Mouse (Mus musculus) CH12.LX (cell line): Measurements from ENCODE around the gene Sdcbp2. TPM values are rescaled to one million over a fixed set of nuclear protein-coding genes. Genes with fewer than 3 reads are reported as not detected.
A peak's percentile ranks its signal among the peaks of the same experiment; 100 is the strongest.

Experiments used
- DNase-seq: peaks from one replicate; pipeline ENCODE4 v3.0.0-alpha.2; 2013; ENCODE audit errors: extremely low read depth
- H3K27ac ChIP-seq: 2 replicates; pipeline ENCODE4 v1.5.1; 2012; ENCODE audit warnings: low read depth, mild to moderate bottlenecking, control low read depth, moderate library complexity; ENCODE audit not compliant: insufficient read depth
- H3K27me3 ChIP-seq: replicated peaks from 2 replicates; pipeline ENCODE3; 2012; ENCODE audit warnings: inconsistent platforms
- H3K36me3 ChIP-seq, 2 experiments: replicated peaks in 1 of 2; 2 replicates each; pipeline versions ENCODE3 to v1.6.1; 2012; ENCODE audit warnings: inconsistent platforms in 1 of 2, low read length in 1 of 2, mild to moderate bottlenecking in 1 of 2, mixed read lengths in 1 of 2, moderate library complexity in 1 of 2; ENCODE audit not compliant: control insufficient read depth in 1 of 2, insufficient read depth in 1 of 2
- H3K4me1 ChIP-seq, 2 experiments: 2 replicates each; pipeline ENCODE4 v1.6.1; 2012; ENCODE audit warnings: inconsistent platforms in 1 of 2, moderate library complexity in 1 of 2; ENCODE audit not compliant: insufficient read depth in 2 of 2, control insufficient read depth in 1 of 2
- H3K4me2 ChIP-seq: 2 replicates; pipeline ENCODE4 v1.6.1; 2012; ENCODE audit warnings: low read depth, mild to moderate bottlenecking, control low read depth; ENCODE audit not compliant: poor library complexity, insufficient read depth, severe bottlenecking
- H3K4me3 ChIP-seq, 3 experiments: fragments of 150-350 bp in 1 of 3; sonication (generic) in 1 of 3; replicated peaks in 1 of 3; 2 replicates each; pipeline versions ENCODE3 to v1.5.1; 2011 to 2012; ENCODE audit warnings: low read depth in 2 of 3, low read length in 2 of 3, mild to moderate bottlenecking in 2 of 3, moderate library complexity in 2 of 3, control low read depth in 1 of 3, improper control_type of control experiment in 1 of 3, inconsistent platforms in 1 of 3, mixed read lengths in 1 of 3; ENCODE audit not compliant: poor library complexity in 1 of 3
- H3K79me2 ChIP-seq: replicated peaks from 2 replicates; pipeline ENCODE4 v1.6.1; 2012; ENCODE audit warnings: mild to moderate bottlenecking, moderate library complexity; ENCODE audit not compliant: control insufficient read depth, poor library complexity, insufficient read depth, severe bottlenecking; ENCODE audit errors: extremely low read depth
- H3K9ac ChIP-seq: 2 replicates; pipeline ENCODE4 v1.6.1; 2012; ENCODE audit warnings: low read depth, mild to moderate bottlenecking, control low read depth, moderate library complexity; ENCODE audit not compliant: insufficient read depth
- H3K9me3 ChIP-seq: replicated peaks from 2 replicates; pipeline ENCODE3; 2012; ENCODE audit warnings: low read length, inconsistent platforms, mixed read lengths
- BHLHE40 ChIP-seq: IDR thresholded peaks from 2 replicates; pipeline ENCODE4 v1.6.1; 2011; ENCODE audit warnings: mild to moderate bottlenecking, low read depth, low read length, improper control_type of control experiment
- CHD1 ChIP-seq: IDR thresholded peaks from 2 replicates; pipeline ENCODE4 v1.6.1; 2012; ENCODE audit warnings: low read depth, low read length, improper control_type of control experiment, inconsistent platforms
- CHD2 ChIP-seq: IDR thresholded peaks from 2 replicates; pipeline ENCODE4 v1.6.1; 2011; ENCODE audit warnings: low read length, improper control_type of control experiment
- E2F4 ChIP-seq: IDR thresholded peaks from 2 replicates; pipeline ENCODE4 v1.6.1; 2011; ENCODE audit warnings: low read depth, low read length, improper control_type of control experiment; ENCODE audit not compliant: insufficient replicate concordance
- ELF1 ChIP-seq: IDR thresholded peaks from 2 replicates; pipeline ENCODE4 v1.6.1; 2014; ENCODE audit warnings: low read depth, mild to moderate bottlenecking, inconsistent platforms, low read length, improper control_type of control experiment
- EP300 ChIP-seq: IDR thresholded peaks from 2 replicates; pipeline ENCODE4 v1.6.1; 2011; ENCODE audit warnings: low read length, improper control_type of control experiment
- ETS1 ChIP-seq: conservative IDR thresholded peaks from 2 replicates; pipeline ENCODE4 v1.6.1; 2012; ENCODE audit warnings: low read depth, mild to moderate bottlenecking, inconsistent platforms, low read length, improper control_type of control experiment, moderate library complexity
- GABPA ChIP-seq: IDR thresholded peaks from 2 replicates; pipeline ENCODE4 v1.6.1; 2012; ENCODE audit warnings: low read depth, low read length, improper control_type of control experiment, inconsistent platforms; ENCODE audit not compliant: insufficient replicate concordance
- IRF4 ChIP-seq: IDR thresholded peaks from 2 replicates; pipeline ENCODE4 v1.6.1; 2014; ENCODE audit warnings: low read depth, mild to moderate bottlenecking, inconsistent platforms, low read length, improper control_type of control experiment
- JUN ChIP-seq: IDR thresholded peaks from 2 replicates; pipeline ENCODE4 v1.6.1; 2011; ENCODE audit warnings: low read depth, mild to moderate bottlenecking, low read length, improper control_type of control experiment, moderate library complexity; ENCODE audit not compliant: insufficient read depth
- KAT2A ChIP-seq: IDR thresholded peaks from 2 replicates; pipeline ENCODE4 v1.6.1; 2012; ENCODE audit warnings: low read length, improper control_type of control experiment, inconsistent platforms; ENCODE audit not compliant: insufficient replicate concordance
- MAFK ChIP-seq: IDR thresholded peaks from 2 replicates; pipeline ENCODE4 v1.6.1; 2011; ENCODE audit warnings: low read length, improper control_type of control experiment; ENCODE audit not compliant: insufficient replicate concordance
- MAX ChIP-seq: IDR thresholded peaks from 2 replicates; pipeline ENCODE4 v1.6.1; 2011; ENCODE audit warnings: low read length, improper control_type of control experiment
- MAZ ChIP-seq: IDR thresholded peaks from 2 replicates; pipeline ENCODE4 v1.6.1; 2012; ENCODE audit warnings: low read depth, mild to moderate bottlenecking, inconsistent platforms, low read length, improper control_type of control experiment, moderate library complexity
- MEF2A ChIP-seq: IDR thresholded peaks from 2 replicates; pipeline ENCODE4 v1.6.1; 2014; ENCODE audit warnings: low read depth, mild to moderate bottlenecking, inconsistent platforms, low read length, improper control_type of control experiment, borderline replicate concordance
- MXI1 ChIP-seq: IDR thresholded peaks from 2 replicates; pipeline ENCODE4 v1.6.1; 2011; ENCODE audit warnings: mild to moderate bottlenecking, low read depth, low read length, improper control_type of control experiment
- MYC ChIP-seq: IDR thresholded peaks from 2 replicates; pipeline ENCODE4 v1.6.1; 2011; ENCODE audit warnings: low read depth, mild to moderate bottlenecking, improper control_type of control experiment, low read length
- NRF1 ChIP-seq: IDR thresholded peaks from 2 replicates; pipeline ENCODE4 v1.6.1; 2014; ENCODE audit warnings: low read depth, mild to moderate bottlenecking, inconsistent platforms, low read length, improper control_type of control experiment, moderate library complexity
- PAX5 ChIP-seq: IDR thresholded peaks from 2 replicates; pipeline ENCODE4 v1.6.1; 2012; ENCODE audit warnings: low read length, inconsistent platforms, mixed read lengths
- POLR2A ChIP-seq: IDR thresholded peaks from 2 replicates; pipeline ENCODE4 v1.6.1; 2011; ENCODE audit warnings: low read depth, mild to moderate bottlenecking, improper control_type of control experiment, low read length
- RAD21 ChIP-seq: IDR thresholded peaks from 2 replicates; pipeline ENCODE4 v1.6.1; 2011; ENCODE audit warnings: low read depth, mild to moderate bottlenecking, low read length, improper control_type of control experiment, moderate library complexity
- RCOR1 ChIP-seq: conservative IDR thresholded peaks from 2 replicates; pipeline ENCODE4 v1.6.1; 2012; ENCODE audit warnings: low read depth, mild to moderate bottlenecking, inconsistent platforms, low read length, improper control_type of control experiment
- SIN3A ChIP-seq: IDR thresholded peaks from 2 replicates; pipeline ENCODE4 v1.6.1; 2012; ENCODE audit warnings: low read length, improper control_type of control experiment, inconsistent platforms
- SMC3 ChIP-seq: IDR thresholded peaks from 2 replicates; pipeline ENCODE4 v1.6.1; 2011; ENCODE audit warnings: low read depth, low read length, improper control_type of control experiment
- TBP ChIP-seq: conservative IDR thresholded peaks from 2 replicates; pipeline ENCODE4 v1.6.1; 2011; ENCODE audit warnings: low read depth, low read length, improper control_type of control experiment
- TCF12 ChIP-seq: IDR thresholded peaks from 2 replicates; pipeline ENCODE4 v1.6.1; 2014; ENCODE audit warnings: low read depth, mild to moderate bottlenecking, inconsistent platforms, low read length, improper control_type of control experiment
- USF1 ChIP-seq: IDR thresholded peaks from 2 replicates; pipeline ENCODE4 v1.6.1; 2014; ENCODE audit warnings: low read depth, mild to moderate bottlenecking, inconsistent platforms, low read length, improper control_type of control experiment
- USF2 ChIP-seq: conservative IDR thresholded peaks from 2 replicates; pipeline ENCODE4 v1.6.1; 2011; ENCODE audit warnings: low read depth, low read length, improper control_type of control experiment
- ZC3H11A ChIP-seq: IDR thresholded peaks from 2 replicates; pipeline ENCODE4 v1.6.1; 2012; ENCODE audit warnings: low read depth, mild to moderate bottlenecking, inconsistent platforms, low read length, improper control_type of control experiment
- ZMIZ1 ChIP-seq: IDR thresholded peaks from 2 replicates; pipeline ENCODE4 v1.6.1; 2012; ENCODE audit warnings: low read depth, mild to moderate bottlenecking, inconsistent platforms, low read length, improper control_type of control experiment
- ZNF384 ChIP-seq: IDR thresholded peaks from 2 replicates; pipeline ENCODE4 v1.6.1; 2012; ENCODE audit warnings: low read depth, low read length, improper control_type of control experiment, inconsistent platforms
- dilution Hi-C: fragments of 300-500 bp; cut with MboI; formaldehyde crosslinking; loops from 2 replicates; pipeline ENCODE4 v1.14.3; 2020; ENCODE audit warnings: low sequenced_read_pairs; ENCODE audit not compliant: extremely low pct_unique_long_range_greater_than_20kb, extremely low pct_ligation_motif_present
- in situ Hi-C: fragments of 300-500 bp; cut with MboI; formaldehyde crosslinking; loops from 3 replicates; pipeline ENCODE4 v1.14.3; 2019; ENCODE audit warnings: low sequenced_read_pairs, low pct_ligation_motif_present, low pct_unique_long_range_greater_than_20kb, mixed read lengths
- polyA plus RNA-seq: library from polyadenylated mRNA; unstranded; fragments of >175 nt; gene quantifications from 2 replicates; pipeline ENCODE4 v1.2.1, GENCODE M21; 2012; ENCODE audit warnings: low read depth; ENCODE audit not compliant: insufficient read length
- total RNA-seq, 2 experiments: library from RNA; depleted of rRNA; stranded (reverse); fragments of 300-350 nt in 1 of 2; fragments of >200 nt in 1 of 2; gene quantifications; 2 replicates each; pipeline ENCODE4 v1.2.3; 2012 to 2014

Sdcbp2 gene
- total and polyA plus RNA-seq, 3 experiments = 1.1 to 2.3 (median 1.4) TPM

DNA sequence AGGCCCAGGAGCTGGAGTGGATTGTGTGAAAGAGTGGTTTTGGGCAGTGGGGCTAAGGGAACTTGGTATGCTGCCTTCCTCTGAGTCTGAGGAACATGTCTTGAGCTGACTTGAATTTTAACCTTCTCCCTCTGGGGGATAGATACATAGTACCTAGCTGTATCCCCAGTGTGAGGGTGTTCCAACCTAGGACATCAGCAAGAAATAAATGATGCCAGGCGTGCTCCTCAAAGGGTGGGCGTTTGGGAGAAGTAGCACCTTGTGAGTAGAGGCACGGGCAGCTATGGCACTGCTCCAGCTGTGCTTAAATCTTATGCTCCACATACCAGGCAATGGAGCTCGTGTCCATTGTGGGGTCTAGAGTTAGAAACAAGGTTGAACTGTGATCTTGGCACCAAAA, 25.9 kb upstream of the Sdcbp2 start:
- DNase-seq = no peak
- no peaks in the 10 kb centered on the region for H3K27me3 ChIP-seq
- no peak overlapping the region for H3K4me2 ChIP-seq
- TF ChIP-seq KAT2A (no peak), ZNF384 (no peak), USF1 (no peak), IRF4 (no peak), MAX (no peak), RAD21 (no peak), PAX5 (no peak), MEF2A (no peak), JUN (no peak)
- peak overlapping the region; percentile 15; the same call in 1 of the 2 replicates for H3K27ac ChIP-seq
- in situ Hi-C loops (no loop called here), dilution Hi-C loops (no loop called here)
- H3K4me1 ChIP-seq = peaks cover 41 to 78% of the 10 kb centered on the region in 2 experiments
- peaks cover 82% of the 10 kb centered on the region for H3K79me2 ChIP-seq
- H3K9ac ChIP-seq = no peak overlapping the region
- peaks cover 44 to 77% of the 10 kb centered on the region in 2 experiments for H3K36me3 ChIP-seq
- H3K9me3 ChIP-seq = no peaks in the 10 kb centered on the region
- no peak overlapping the region for H3K4me3 ChIP-seq

DNA sequence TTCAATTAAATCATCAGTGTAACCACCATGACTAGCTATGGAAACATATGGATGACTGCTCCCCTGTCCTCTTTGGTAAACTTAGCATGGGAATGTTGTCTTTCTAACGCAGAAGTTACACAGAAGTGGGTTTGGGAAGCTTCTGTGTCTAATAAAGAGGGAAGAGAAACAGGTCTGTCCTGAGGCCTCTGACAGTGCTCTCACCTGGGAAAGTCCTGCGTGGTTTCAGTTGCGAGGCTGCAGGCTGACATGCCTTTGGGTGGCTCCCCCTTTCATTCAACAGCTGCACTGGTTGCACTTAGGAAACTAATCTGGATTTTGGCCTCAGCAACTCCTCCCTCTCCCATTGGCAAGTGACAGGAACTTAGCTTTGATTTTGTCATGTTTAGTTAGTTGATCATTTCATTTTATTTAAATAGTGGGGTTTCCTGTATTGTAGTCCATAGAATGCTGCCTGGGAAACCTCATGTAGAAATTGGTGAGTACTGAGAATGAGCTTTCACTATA, 22.8 kb upstream of the Sdcbp2 start:
- H3K9me3 ChIP-seq = no peaks in the 10 kb centered on the region
- H3K27ac ChIP-seq = peak overlapping the region; percentile 82; the same call in 1 of the 2 replicates
- DNase-seq = peak; percentile 49
- no peak overlapping the region for H3K4me3 ChIP-seq
- TF ChIP-seq POLR2A (no peak), MAFK (no peak), MXI1 (peak; percentile 73; the same call in 1 of the 2 replicates), ZMIZ1 (0 out of 2 replicates have a peak, but pooled peaks have one; percentile 46), CHD1 (no peak), NRF1 (0 out of 2 replicates have a peak, but pooled peaks have one; percentile 21), EP300 (peak; percentile 77), MEF2A (peak; percentile 79), PAX5 (no peak), E2F4 (no peak), BHLHE40 (peak; percentile 48), CHD2 (peak; percentile 55; the same call in 1 of the 2 replicates), ELF1 (peak; percentile 19; the same call in 1 of the 2 replicates), SMC3 (no peak), MYC (peak; percentile 59; the same call in 1 of the 2 replicates), IRF4 (peak; percentile 93), TBP (no peak), MAZ (no peak), SIN3A (peak; percentile 90), ZC3H11A (no peak), TCF12 (peak; percentile 80), GABPA (no peak), RCOR1 (peak; percentile 88), ETS1 (peak; percentile 71; the same call in 1 of the 2 replicates), USF2 (no peak)
- H3K9ac ChIP-seq = no peak overlapping the region; the same call in 1 of the 2 replicates
- dilution Hi-C loops (no loop called here), in situ Hi-C loops (no loop called here)
- H3K4me2 ChIP-seq = peak overlapping the region; percentile 57
- H3K4me1 ChIP-seq = peaks cover 38 to 81% of the 10 kb centered on the region in 2 experiments
- H3K79me2 ChIP-seq = peaks cover 81% of the 10 kb centered on the region
- peaks cover 62 to 95% of the 10 kb centered on the region in 2 experiments for H3K36me3 ChIP-seq
- H3K27me3 ChIP-seq = no peaks in the 10 kb centered on the region
